Mouse (Mus musculus) layer of hippocampus, adult 9-11 months (tissue): Measurements from ENCODE around the gene Ksr1.

Experiments
- DNase-seq: peaks from one replicate; pipeline ENCODE4 v3.0.0; 2022

The Ksr1 gene

DNA sequence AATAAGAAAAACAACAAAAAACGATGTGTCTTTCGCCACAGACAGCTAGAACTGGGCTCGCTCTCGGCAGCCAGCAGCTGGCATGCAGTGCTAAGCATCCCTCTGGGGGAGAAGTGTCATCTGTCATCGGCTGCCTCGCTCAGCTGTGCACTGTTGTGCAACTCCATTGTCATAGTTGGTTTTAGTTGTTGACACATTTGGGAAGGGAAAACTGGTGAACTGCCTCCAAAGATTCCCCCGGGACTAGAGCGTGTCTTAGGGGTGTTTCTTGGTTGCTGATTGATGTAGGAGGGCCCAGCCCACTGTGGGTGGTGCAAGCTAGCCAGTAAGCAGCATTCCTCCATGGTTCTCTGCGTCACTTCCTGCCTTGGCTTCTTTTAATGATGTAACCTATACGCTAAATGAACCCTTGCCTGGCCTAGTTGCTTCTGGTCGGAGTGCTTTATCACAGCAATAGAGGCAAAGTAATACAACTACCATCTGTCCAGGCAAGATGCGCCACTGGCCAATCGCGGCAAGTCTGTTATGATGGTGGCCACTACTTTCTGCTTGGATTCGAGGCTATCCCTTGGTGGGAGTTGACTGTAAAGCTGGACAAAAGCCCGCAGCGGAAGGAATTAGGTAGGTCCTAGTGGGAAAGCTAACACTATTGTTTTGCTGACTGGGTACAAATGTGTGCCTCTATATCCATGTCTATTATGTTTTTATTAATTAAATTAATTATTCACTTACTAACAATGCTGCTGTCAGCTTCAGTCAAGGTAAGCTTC, 172.6 kb downstream of the Ksr1 start:
- DNase-seq: peak; percentile 51

DNA sequence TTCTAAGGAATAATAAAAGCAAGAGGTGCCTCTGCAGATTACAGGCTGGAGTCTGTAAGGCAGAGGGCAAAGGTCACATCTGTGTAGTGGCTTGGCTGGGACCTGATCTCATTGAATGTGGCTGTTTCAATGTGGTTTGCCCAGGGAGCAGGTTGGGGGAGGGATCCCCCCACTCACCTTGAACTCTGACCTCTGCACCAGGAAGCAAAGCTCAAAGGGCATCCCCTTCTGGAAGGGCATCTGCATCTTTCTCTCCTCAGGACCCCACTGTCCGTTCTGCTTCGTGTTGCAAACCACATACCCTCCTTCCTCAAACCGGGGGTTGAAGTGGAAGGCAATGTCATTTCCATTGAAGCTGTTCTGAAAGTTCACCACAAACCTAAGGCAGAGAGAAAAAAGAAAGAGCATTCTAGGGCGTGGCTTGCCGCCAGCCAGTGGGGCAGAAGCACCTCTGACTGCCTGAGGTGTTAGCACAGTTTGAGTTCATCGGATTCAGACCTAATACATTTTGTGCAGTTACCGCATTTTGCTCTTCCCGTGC, 173.3 kb downstream of the Ksr1 start:
- DNase-seq: no peak

DNA sequence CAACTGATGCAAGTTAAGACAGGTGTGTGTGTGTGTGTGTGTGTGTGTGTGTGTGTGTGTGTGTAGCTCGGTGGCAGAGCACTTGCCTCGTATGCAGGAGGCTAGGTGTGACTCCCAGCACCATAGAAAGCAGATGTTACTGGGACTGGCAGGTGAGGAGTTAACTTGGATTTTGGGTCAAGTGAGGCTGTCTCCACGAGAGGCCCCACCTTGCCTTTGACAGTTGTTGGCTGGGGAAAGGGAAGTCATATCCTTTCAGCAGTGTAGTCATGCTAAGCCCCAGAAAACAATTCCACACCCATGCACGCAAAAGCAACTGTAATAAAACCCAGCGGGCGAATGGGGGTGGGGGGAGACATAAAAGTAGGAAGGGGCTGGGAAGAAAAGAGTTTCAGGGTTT, 173.9 kb downstream of the Ksr1 start:
- no peak for DNase-seq

DNA sequence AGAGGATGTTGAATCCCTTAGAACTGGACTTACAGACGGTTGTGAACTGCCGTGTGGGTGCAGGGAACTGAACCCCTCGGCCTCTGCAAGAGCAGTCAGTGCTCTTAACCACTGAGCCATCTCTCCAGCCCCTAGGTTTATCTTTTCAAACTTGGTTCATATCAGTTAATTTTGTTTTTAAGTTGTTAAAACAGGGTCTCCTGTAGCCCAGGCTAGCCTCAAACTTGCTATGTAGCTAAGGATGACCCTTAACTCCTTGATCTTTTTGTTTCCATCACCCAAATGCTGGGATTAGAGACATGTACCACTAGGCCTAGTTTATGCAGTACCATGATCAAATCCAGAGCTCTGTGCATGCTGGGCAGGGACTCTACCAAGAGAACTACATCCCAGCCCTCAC, 174.5 kb downstream of the Ksr1 start:
- DNase-seq: no peak

DNA sequence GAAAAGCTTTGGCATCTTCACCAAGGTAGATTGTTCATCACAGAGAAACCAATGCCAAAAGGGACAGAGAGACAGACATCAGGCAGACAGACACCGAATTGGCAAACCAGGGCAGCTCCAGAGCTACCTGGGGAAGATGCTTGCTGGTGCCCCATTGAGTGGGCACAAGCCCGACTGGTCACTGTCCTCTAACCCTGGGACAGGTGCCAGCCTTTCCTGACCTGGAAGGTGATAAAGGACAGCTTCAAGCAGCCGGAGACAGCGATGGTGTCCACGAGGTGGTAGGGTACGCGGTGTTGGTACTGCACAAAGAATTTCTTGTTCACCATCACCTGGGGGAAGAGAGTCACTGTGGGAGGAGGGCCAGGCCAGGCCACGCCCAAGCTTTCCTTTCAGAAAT, 175.1 kb downstream of the Ksr1 start:
- DNase-seq: no peak

DNA sequence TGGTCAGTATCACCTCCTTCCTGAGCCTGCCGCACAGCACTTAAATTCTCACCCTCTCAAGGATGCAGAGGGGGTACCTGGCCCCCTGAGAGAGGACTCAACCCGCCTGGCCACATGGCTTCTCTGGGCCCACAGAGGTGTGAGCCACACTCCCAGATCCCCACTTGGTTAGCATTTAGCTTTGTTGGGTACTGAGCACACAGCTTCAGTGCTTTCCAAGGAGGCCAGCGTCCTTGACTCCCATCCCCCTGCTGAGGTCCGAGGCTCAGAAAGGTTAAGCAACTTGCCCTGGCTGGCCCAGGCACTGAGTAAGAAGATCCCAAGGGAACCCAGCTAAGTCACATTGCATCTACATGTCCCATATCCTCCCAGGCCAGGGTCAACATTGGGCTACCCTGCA, 178.1 kb downstream of the Ksr1 start:
- no peak for DNase-seq

DNA sequence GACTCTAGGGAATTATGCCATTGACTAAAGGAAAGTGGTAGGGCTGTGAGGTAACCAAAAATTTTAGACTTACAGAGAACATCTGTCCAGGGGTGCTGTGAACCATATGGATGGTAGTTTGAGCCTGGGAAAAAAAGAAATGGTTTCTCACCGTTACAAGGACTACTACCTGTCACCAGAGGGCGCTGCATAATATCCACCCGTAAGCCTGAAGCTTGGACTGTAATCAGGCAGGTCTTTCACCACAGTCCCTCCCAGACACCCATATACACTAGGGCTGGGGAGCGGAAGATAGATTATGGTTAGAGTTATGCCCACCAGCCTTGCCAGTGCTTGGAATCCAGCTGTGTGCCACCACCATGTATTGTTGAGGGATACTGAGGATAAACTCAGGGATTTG, 178.8 kb downstream of the Ksr1 start:
- peak; percentile 17 for DNase-seq
